Mouse (Mus musculus): Measurements from ENCODE around the gene Tsc2. TPM values are rescaled to one million over a fixed set of nuclear protein-coding genes. Genes with fewer than 3 reads are reported as not detected.

Tsc2 gene
- polyA plus RNA-seq, 2 experiments, result 17.6 to 21.4 TPM

DNA sequence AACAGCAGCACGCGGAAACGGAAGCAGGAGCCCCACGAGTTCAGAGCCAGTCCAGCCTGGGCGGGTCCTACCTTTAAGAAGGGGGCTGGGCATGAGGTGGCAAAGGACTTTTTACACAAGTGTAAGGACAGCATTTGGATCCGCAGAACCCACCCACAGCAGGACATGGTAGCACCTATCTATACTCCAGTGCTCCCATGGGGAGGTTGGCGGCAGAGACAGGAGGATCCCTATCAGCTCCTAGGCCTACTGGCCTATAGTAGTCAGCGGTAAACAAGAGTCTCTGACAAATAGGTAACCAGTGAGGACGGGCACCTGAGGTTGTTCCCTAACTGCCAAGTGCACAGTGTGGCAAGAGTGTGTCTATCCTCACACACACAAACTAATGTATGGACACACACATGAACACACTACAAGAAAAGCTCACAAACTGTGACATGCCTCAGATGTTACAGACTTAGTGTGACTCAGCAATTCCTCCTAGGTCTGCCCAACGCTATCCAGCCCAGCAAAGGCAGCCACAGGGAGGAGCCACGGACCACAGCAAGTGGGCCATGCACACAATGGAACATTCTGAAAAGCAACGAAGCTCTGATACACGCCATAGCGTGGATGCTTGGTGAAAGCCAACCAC is 14.8 kb downstream of the Tsc2 start:
- Histone ChIP-seq H3K36me3 (replicated peaks; ENCODE audit: control insufficient read depth, insufficient read depth, low read depth) (peaks cover 22% of the 10 kb centered on the region), H3K9ac (replicated peaks) (peak overlapping the region; percentile 66), H3K4me3 (ENCODE audit: insufficient read depth in 1 of 2, low read depth in 2 of 2, low read length in 2 of 2) (no peak overlapping the region), H3K27me3 (ENCODE audit: control insufficient read depth, insufficient read depth, low read length) (no peaks in the 10 kb centered on the region), H3K9me3 (ENCODE audit: control insufficient read depth, low read length) (no peaks in the 10 kb centered on the region), H3K4me1 (replicated peaks; ENCODE audit: control insufficient read depth in 2 of 2, insufficient read depth in 2 of 2, low read length in 1 of 2) (peaks cover 12 to 14% of the 10 kb centered on the region in 2 experiments), H3K27ac (peak overlapping the region; percentile 78), H3K4me2 (ENCODE audit: low read depth) (peak overlapping the region; percentile 43)
- peak; percentile 97 for ATAC-seq (ENCODE audit: insufficient read depth)
- peak; percentile 77 for TF ChIP-seq CTCF (IDR thresholded peaks at IDR 0.05; ENCODE audit: low read depth)
- no peak for TF ChIP-seq EP300 (IDR thresholded peaks at IDR 0.05; ENCODE audit: low read depth)
- peak; percentile 69 to 77 (median 74) for DNase-seq (ENCODE audit: low read depth in 3 of 3, low spot score in 3 of 3)
- 31% methylated on average over 14 of the region's 14 CpGs for WGBS (ENCODE audit: insufficient replicate concordance)

DNA sequence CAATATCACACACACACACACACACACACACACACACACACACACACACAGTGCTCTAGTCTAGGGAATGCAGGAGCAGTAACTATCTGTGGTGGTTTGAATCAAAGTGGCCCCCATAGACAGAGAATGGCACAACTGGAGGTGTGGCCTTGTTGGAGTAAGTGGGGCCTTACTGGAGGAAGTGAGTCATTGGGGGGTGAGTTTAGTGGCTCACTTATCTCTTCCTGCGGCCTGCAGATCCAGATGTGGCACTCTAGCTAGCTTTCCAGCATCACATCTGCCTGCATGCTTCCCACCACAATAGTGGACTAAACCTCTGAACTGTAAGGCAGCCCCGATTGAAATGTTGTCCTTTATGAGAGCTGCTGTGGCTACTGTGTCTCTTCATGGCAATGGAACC is 21.7 kb downstream of the Tsc2 start:
- 10% methylated on average over 2 of the region's 2 CpGs for WGBS (ENCODE audit: insufficient replicate concordance)
- H3K27ac ChIP-seq, result peak overlapping the region; percentile 46
- ATAC-seq (ENCODE audit: insufficient read depth) (peak; percentile 63), DNase-seq (ENCODE audit: low read depth in 3 of 3, low spot score in 3 of 3) (peak in 1 of 3 experiments; percentile 59)
- H3K9ac ChIP-seq (replicated peaks), result no peak overlapping the region
- H3K4me3 ChIP-seq (ENCODE audit: insufficient read depth in 1 of 2, low read depth in 2 of 2, low read length in 2 of 2), result no peak overlapping the region
- no peaks in the 10 kb centered on the region for H3K9me3 ChIP-seq (ENCODE audit: control insufficient read depth, low read length)
- peaks cover 7% of the 10 kb centered on the region for H3K36me3 ChIP-seq (replicated peaks; ENCODE audit: control insufficient read depth, insufficient read depth, low read depth)
- TF ChIP-seq CTCF (IDR thresholded peaks at IDR 0.05; ENCODE audit: low read depth) (no peak), EP300 (IDR thresholded peaks at IDR 0.05; ENCODE audit: low read depth) (0 out of 2 replicates have a peak, but pooled peaks have one; percentile 38)
- H3K27me3 ChIP-seq (ENCODE audit: control insufficient read depth, insufficient read depth, low read length), result no peaks in the 10 kb centered on the region
- H3K4me1 ChIP-seq (replicated peaks; ENCODE audit: control insufficient read depth in 2 of 2, insufficient read depth in 2 of 2, low read length in 1 of 2), result peaks cover 14 to 35% of the 10 kb centered on the region in 2 experiments
- no peak overlapping the region for H3K4me2 ChIP-seq (ENCODE audit: low read depth)

- peak overlapping the region; percentile 35 for H3K4me2 ChIP-seq (ENCODE audit: low read depth)
- no peaks in the 10 kb centered on the region for H3K27me3 ChIP-seq (ENCODE audit: control insufficient read depth, insufficient read depth, low read length)
- peak; percentile 87 for ATAC-seq (ENCODE audit: insufficient read depth)
- 14% methylated on average over 8 of the region's 8 CpGs for WGBS (ENCODE audit: insufficient replicate concordance)
- no peak overlapping the region for H3K4me3 ChIP-seq (ENCODE audit: insufficient read depth in 1 of 2, low read depth in 2 of 2, low read length in 2 of 2)
- H3K4me1 ChIP-seq (replicated peaks; ENCODE audit: control insufficient read depth in 2 of 2, insufficient read depth in 2 of 2, low read length in 1 of 2), result peaks cover 14 to 38% of the 10 kb centered on the region in 2 experiments
- H3K27ac ChIP-seq, result peak overlapping the region; percentile 78
- peak in 1 of 3 experiments; percentile 63 for DNase-seq (ENCODE audit: low read depth in 3 of 3, low spot score in 3 of 3)
- H3K9ac ChIP-seq (replicated peaks), result no peak overlapping the region
- peak; percentile 73 for TF ChIP-seq EP300 (IDR thresholded peaks at IDR 0.05; ENCODE audit: low read depth)
- TF ChIP-seq CTCF (IDR thresholded peaks at IDR 0.05; ENCODE audit: low read depth), result peak; percentile 40
- no peaks in the 10 kb centered on the region for H3K9me3 ChIP-seq (ENCODE audit: control insufficient read depth, low read length)
- peaks cover 2% of the 10 kb centered on the region for H3K36me3 ChIP-seq (replicated peaks; ENCODE audit: control insufficient read depth, insufficient read depth, low read depth)
Observed at GRCm38 (mm10) chr17:24608874-24609273, 23.6 kb downstream of the Tsc2 start.

DNA sequence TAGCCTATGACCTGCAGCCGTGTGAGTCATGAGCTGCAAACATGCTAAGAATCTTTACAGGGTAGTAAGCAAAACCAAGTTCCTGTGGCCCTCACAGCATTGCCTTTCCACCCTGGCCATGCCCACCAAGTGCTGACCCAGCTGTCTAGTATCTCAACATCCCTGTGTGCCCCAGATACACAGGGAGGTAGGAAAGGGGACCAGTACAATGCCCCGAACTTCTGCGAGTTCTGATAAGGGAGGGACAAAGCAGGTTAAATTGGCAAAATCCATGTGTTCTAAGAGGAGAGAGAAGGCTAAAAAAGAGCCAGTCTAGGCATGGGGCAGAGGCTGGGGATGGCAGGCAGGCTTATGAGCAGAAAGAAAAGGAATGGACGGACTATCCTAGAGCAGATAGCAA is 24.1 kb downstream of the Tsc2 start:
- peaks cover 14 to 38% of the 10 kb centered on the region in 2 experiments for H3K4me1 ChIP-seq (replicated peaks; ENCODE audit: control insufficient read depth in 2 of 2, insufficient read depth in 2 of 2, low read length in 1 of 2)
- H3K27ac ChIP-seq, result peak overlapping the region; percentile 78
- H3K27me3 ChIP-seq (ENCODE audit: control insufficient read depth, insufficient read depth, low read length), result no peaks in the 10 kb centered on the region
- TF ChIP-seq EP300 (IDR thresholded peaks at IDR 0.05; ENCODE audit: low read depth) (peak; percentile 54; the same call in 1 of the 2 replicates), CTCF (IDR thresholded peaks at IDR 0.05; ENCODE audit: low read depth) (no peak)
- no peaks in the 10 kb centered on the region; the same call in 1 of the 2 replicates for H3K36me3 ChIP-seq (replicated peaks; ENCODE audit: control insufficient read depth, insufficient read depth, low read depth)
- H3K4me3 ChIP-seq (ENCODE audit: insufficient read depth in 1 of 2, low read depth in 2 of 2, low read length in 2 of 2), result no peak overlapping the region
- no peaks in the 10 kb centered on the region for H3K9me3 ChIP-seq (ENCODE audit: control insufficient read depth, low read length)
- H3K9ac ChIP-seq (replicated peaks), result peak overlapping the region; percentile 35
- peak overlapping the region; percentile 35 for H3K4me2 ChIP-seq (ENCODE audit: low read depth)
- peak in 1 of 3 experiments; percentile 51 for DNase-seq (ENCODE audit: low read depth in 3 of 3, low spot score in 3 of 3)
- peak; percentile 70 for ATAC-seq (ENCODE audit: insufficient read depth)
- WGBS (ENCODE audit: insufficient replicate concordance), result 33% methylated on average over 4 of the region's 4 CpGs

DNA sequence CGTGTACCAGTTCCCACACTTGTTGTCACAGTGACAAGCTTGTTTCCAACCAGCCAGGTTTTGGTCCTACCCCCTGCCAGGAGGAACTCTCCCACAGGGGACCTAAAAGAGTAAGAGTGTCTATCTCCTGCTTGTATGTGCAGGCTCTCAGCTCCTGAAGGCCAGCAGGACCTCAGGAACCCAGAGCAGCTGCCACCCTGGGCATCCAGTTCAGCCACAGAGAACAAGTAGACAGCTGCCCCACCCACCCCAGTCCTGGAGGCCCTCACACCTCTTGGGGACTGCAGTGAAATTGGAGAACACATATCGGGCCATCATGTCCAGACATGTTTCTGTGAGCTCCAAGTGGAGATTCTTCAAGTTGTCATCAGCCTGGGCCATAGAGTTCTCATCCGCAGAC is 27.9 kb downstream of the Tsc2 start:
- Histone ChIP-seq H3K4me1 (replicated peaks; ENCODE audit: control insufficient read depth in 2 of 2, insufficient read depth in 2 of 2, low read length in 1 of 2) (peaks cover 8 to 23% of the 10 kb centered on the region in 2 experiments), H3K4me3 (ENCODE audit: insufficient read depth in 1 of 2, low read depth in 2 of 2, low read length in 2 of 2) (no peak overlapping the region), H3K9ac (replicated peaks) (no peak overlapping the region), H3K4me2 (ENCODE audit: low read depth) (no peak overlapping the region), H3K36me3 (replicated peaks; ENCODE audit: control insufficient read depth, insufficient read depth, low read depth) (no peaks in the 10 kb centered on the region; the same call in 1 of the 2 replicates), H3K27ac (no peak overlapping the region), H3K27me3 (ENCODE audit: control insufficient read depth, insufficient read depth, low read length) (no peaks in the 10 kb centered on the region), H3K9me3 (ENCODE audit: control insufficient read depth, low read length) (no peaks in the 10 kb centered on the region)
- WGBS (ENCODE audit: insufficient replicate concordance), result 86% methylated on average over 3 of the region's 3 CpGs
- DNase-seq (ENCODE audit: low read depth in 3 of 3, low spot score in 3 of 3) (no peak), ATAC-seq (ENCODE audit: insufficient read depth) (no peak)
- TF ChIP-seq CTCF (IDR thresholded peaks at IDR 0.05; ENCODE audit: low read depth), result no peak
